Mouse (Mus musculus): ENCODE measurements around the gene H2-M5. TPM values are rescaled to one million over a fixed set of nuclear protein-coding genes. Genes with fewer than 3 reads are reported as not detected.

The H2-M5 gene
- polyA plus RNA-seq, 1 experiment from 2014 or later, result 0.39 TPM

DNA sequence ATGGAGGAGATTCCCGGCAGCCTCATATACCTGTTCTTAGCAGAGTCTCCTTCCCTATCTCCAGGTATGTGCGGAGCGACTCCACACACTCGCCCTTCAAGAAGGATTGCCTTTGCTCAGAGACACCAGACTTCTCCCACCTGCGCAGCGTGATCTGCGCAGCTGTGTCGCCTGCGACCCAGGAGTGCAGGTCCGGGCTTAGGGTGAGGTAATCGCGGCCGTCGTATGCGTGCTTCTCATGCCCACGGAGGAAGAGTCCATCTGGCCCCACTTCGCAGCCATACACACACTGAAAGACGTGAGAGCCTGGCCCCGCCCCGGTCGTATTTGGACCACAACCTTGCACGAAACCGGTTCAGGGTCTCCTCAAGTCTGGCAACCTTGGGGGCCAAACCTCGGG, 862 bp downstream of the H2-M5 start:
- WGBS, result 5% methylated on average over 24 of the region's 24 CpGs
- Histone ChIP-seq H3K9ac (replicated peaks; ENCODE audit: low read length) (no peak overlapping the region), H3K4me3 (ENCODE audit: low read depth, low read length) (no peak overlapping the region), H3K27ac (replicated peaks; ENCODE audit: low read depth, low read length) (no peak overlapping the region), H3K9me3 (replicated peaks; ENCODE audit: control insufficient read depth, low read length) (no peaks in the 10 kb centered on the region), H3K27me3 (ENCODE audit: control insufficient read depth, insufficient read depth, low read length) (peaks cover 9% of the 10 kb centered on the region), H3K4me2 (ENCODE audit: low read depth, low read length) (no peak overlapping the region), H3K4me1 (ENCODE audit: control insufficient read depth, insufficient read depth, low read length) (no peaks in the 10 kb centered on the region), H3K36me3 (replicated peaks; ENCODE audit: control insufficient read depth, insufficient read depth, low read depth, low read length) (no peaks in the 10 kb centered on the region)
- no peak for DNase-seq (ENCODE audit: low spot score)
- ATAC-seq (replicated peaks; ENCODE audit: insufficient number of reproducible peaks, low FRiP score, low TSS enrichment, low read depth), result no peak

DNA sequence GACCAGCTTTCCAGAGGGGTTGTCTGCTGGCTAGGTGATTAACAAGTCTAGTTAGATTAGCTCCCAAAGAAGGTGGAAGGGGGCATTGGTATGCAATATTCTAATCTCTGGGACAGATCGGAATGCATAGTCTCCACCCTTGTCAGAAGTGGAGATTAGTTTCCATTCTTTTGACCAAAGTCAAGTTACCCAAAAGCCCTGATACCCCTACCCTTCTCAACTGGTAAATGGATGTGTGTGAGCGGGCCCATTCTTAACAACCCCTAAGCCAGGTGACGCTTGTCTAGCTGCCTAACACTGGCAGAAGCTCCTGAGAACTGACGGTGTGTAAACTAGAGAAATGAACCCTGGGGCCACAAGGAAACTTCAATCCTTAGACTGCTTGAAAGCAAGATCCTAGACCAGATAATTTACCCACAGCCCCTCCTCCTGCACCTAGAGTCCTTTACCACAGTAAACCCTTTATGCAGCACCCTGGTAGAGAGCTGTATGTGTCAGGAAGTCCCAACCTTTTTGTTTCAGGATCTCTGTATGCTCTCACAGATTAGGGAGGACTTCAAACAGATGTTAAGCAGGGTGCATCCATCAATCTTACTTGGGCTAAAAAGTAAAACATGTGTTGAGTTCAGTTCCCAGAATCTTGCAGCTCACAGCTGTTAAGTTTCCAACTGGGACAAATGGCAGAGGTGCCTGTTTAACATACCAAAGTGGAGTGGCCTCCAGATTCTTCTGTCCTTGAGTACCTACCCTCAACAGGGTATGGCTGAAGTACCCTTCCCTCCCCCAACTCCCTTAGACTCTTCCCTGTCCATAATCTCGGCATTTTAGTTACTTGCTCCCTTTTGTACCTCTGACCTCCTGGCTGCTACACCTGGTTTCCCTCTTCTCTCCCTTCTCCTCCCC, 6.8 kb downstream of the H2-M5 start:
- Histone ChIP-seq H3K27me3 (ENCODE audit: control insufficient read depth, insufficient read depth, low read length) (no peaks in the 10 kb centered on the region), H3K27ac (replicated peaks; ENCODE audit: low read depth, low read length) (no peak overlapping the region), H3K36me3 (replicated peaks; ENCODE audit: control insufficient read depth, insufficient read depth, low read depth, low read length) (no peaks in the 10 kb centered on the region), H3K4me1 (ENCODE audit: control insufficient read depth, insufficient read depth, low read length) (no peaks in the 10 kb centered on the region), H3K4me3 (ENCODE audit: low read depth, low read length) (no peak overlapping the region), H3K4me2 (ENCODE audit: low read depth, low read length) (no peak overlapping the region), H3K9me3 (replicated peaks; ENCODE audit: control insufficient read depth, low read length) (no peaks in the 10 kb centered on the region), H3K9ac (replicated peaks; ENCODE audit: low read length) (no peak overlapping the region)
- ATAC-seq (replicated peaks; ENCODE audit: insufficient number of reproducible peaks, low FRiP score, low TSS enrichment, low read depth) (no peak), DNase-seq (ENCODE audit: low spot score) (no peak)
- WGBS, result 28% methylated on average over 5 of the region's 5 CpGs

DNA sequence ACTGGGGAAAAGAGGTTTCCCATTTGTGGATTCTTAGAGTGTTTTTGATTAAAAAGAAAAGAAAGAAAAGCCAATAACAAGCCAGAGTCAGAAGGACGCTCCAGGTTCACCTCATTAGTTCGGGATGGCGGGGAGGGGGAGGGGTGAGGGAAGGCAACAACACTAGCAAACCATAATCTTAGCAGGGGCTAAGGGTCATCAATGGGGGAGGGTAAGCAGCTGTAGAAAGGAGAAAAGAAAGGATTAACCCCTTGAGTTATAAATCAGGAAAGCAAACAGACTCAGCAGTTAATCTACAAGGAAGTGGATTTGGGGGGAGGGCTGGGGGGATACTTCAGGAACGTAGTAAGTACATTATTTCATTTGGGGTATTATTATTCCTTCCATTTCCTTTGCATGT, 7.5 kb downstream of the H2-M5 start:
- H3K9me3 ChIP-seq (replicated peaks; ENCODE audit: control insufficient read depth, low read length), result no peaks in the 10 kb centered on the region
- WGBS, result 6% methylated on average over 4 of the region's 4 CpGs
- H3K4me3 ChIP-seq (ENCODE audit: low read depth, low read length), result no peak overlapping the region
- H3K4me1 ChIP-seq (ENCODE audit: control insufficient read depth, insufficient read depth, low read length), result no peaks in the 10 kb centered on the region
- no peaks in the 10 kb centered on the region for H3K27me3 ChIP-seq (ENCODE audit: control insufficient read depth, insufficient read depth, low read length)
- ATAC-seq (replicated peaks; ENCODE audit: insufficient number of reproducible peaks, low FRiP score, low TSS enrichment, low read depth), result no peak
- no peak overlapping the region for H3K27ac ChIP-seq (replicated peaks; ENCODE audit: low read depth, low read length)
- DNase-seq (ENCODE audit: low spot score), result no peak
- no peak overlapping the region; the same call in 1 of the 2 replicates for H3K4me2 ChIP-seq (ENCODE audit: low read depth, low read length)
- H3K9ac ChIP-seq (replicated peaks; ENCODE audit: low read length), result no peak overlapping the region
- no peaks in the 10 kb centered on the region for H3K36me3 ChIP-seq (replicated peaks; ENCODE audit: control insufficient read depth, insufficient read depth, low read depth, low read length)

DNA sequence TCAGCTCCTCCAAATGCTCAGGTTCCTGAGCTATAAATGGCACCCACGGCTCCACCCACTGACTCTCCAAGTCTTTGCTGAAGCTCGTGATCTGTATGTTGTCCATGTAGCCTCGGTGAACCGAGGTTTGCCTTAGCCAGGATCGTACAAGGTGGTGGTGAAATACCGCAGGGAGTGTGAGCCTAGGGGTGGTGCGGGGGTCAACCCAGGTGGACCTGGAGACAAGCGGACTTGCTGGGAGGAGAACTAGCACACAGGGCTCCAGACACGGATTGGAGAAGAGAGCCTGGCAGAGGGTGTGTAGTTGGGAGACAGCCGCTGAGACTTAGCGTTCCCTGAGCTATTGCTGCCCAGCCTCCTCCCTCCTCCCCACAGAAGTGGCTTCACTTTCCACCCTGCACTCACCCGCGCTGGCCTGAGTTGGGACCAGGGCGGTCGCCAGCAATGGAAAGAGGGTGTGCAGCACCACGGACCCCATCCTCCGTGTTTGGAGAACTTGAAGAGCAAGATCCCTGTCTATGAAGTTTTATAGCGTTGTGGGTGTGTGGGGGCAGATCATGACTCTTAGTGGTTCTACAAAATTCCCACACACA, 8.0 kb downstream of the H2-M5 start, which contains the start of gene 2410137M14Rik:
Gene 2410137M14Rik, minus strand, starts transcription at position 17 of the 593 bp plus-strand sequence.
- H3K36me3 ChIP-seq (replicated peaks; ENCODE audit: control insufficient read depth, insufficient read depth, low read depth, low read length), result no peaks in the 10 kb centered on the region
- H3K9me3 ChIP-seq (replicated peaks; ENCODE audit: control insufficient read depth, low read length), result no peaks in the 10 kb centered on the region
- no peak within 1 kb of the TSS for H3K4me3 ChIP-seq (ENCODE audit: low read depth, low read length)
- DNase-seq (ENCODE audit: low spot score), result no peak
- 13% methylated on average over 18 of the region's 18 CpGs for WGBS
- ATAC-seq (replicated peaks; ENCODE audit: insufficient number of reproducible peaks, low FRiP score, low TSS enrichment, low read depth), result no peak
- H3K27me3 ChIP-seq (ENCODE audit: control insufficient read depth, insufficient read depth, low read length), result no peaks in the 10 kb centered on the region
- H3K4me2 ChIP-seq (ENCODE audit: low read depth, low read length), result peak within 1 kb of the TSS; percentile 27; the same call in 1 of the 2 replicates
- no peak within 1 kb of the TSS for H3K27ac ChIP-seq (replicated peaks; ENCODE audit: low read depth, low read length)
- H3K9ac ChIP-seq (replicated peaks; ENCODE audit: low read length), result no peak within 1 kb of the TSS
- no peaks in the 10 kb centered on the region for H3K4me1 ChIP-seq (ENCODE audit: control insufficient read depth, insufficient read depth, low read length)

DNA sequence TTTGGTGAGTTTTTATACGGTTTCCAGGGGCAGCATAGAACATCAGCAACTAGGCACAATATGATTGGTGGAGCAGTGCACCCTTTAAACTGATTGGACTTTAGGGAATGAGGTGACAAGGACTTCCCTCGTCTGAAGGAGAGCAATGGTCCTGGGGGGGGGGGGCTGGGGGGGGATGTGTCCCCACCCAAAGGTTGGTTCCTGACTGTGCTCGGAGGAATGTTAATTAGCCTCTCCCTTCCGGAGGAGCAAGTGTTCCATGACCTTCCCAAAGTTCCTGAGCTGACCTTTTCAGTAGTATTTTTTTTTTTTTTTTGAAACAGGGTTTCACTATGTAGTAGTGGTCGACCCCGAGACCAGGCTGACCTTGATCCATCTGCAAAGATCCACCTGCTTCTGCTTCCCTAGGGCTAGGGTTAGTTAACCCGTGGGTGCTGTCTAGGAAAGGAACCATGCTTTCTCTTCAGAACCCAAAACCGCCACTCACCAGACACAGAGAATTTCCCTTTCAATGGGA, 16.0 kb downstream of the H2-M5 start:
- Histone ChIP-seq H3K4me3 (ENCODE audit: low read depth, low read length) (no peak overlapping the region), H3K4me1 (ENCODE audit: control insufficient read depth, insufficient read depth, low read length) (no peaks in the 10 kb centered on the region), H3K27ac (replicated peaks; ENCODE audit: low read depth, low read length) (no peak overlapping the region), H3K27me3 (ENCODE audit: control insufficient read depth, insufficient read depth, low read length) (no peaks in the 10 kb centered on the region), H3K4me2 (ENCODE audit: low read depth, low read length) (no peak overlapping the region), H3K9ac (replicated peaks; ENCODE audit: low read length) (no peak overlapping the region), H3K36me3 (replicated peaks; ENCODE audit: control insufficient read depth, insufficient read depth, low read depth, low read length) (no peaks in the 10 kb centered on the region), H3K9me3 (replicated peaks; ENCODE audit: control insufficient read depth, low read length) (no peaks in the 10 kb centered on the region)
- ATAC-seq (replicated peaks; ENCODE audit: insufficient number of reproducible peaks, low FRiP score, low TSS enrichment, low read depth) (no peak), DNase-seq (ENCODE audit: low spot score) (no peak)
- WGBS, result 61% methylated on average over 8 of the region's 8 CpGs

DNA sequence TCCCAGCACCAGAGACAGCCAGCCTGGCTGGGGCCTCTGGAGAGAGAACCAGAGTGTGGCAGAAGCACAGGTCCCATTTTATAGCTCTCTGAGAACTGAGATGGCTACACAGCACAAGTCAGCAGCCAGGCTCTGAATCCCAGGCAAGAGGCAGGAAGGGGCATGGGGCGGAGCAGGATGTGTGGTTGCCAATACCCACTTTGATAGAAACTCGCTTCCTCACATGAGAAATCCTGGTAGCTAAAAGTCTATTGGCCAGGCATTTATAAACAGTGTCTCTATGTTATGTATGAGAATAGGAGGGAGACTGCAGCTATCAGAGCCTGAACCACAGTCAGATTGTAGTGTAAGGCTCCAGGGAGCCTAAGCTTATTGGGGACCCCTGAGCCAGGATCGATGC, 16.5 kb downstream of the H2-M5 start:
- 83% methylated on average over 3 of the region's 3 CpGs for WGBS

DNA sequence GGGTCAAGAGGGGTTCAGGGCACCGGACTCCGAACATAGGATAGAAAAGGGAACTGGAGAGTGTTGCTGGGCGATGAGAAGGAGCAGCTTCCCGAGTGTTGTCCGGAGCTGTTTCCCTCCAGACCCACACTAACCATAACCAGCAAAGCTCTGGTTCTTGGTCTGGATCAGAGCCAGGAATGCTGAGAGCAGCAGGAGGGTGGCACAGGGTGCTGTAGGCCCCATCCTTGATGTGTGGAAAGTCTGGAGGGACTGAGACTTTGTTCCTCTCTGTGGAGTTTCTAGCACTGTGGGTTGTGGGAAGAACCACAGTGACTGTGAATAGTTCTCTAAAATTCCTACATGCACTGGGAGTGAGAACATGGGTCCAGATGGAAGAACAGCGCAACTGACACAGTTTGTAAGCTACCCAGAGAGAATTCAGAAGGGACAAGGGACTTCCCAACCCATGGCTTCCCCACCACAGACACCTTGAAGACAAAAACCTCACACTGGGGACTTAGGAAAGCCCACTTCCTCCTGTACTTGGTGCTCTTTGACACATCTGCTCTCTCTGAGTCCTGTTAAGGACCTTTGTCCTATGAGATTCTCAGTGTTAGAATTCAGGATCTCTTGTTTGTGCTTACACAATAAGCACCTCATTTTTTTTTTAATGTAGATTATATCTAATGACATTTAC, 18.0 kb downstream of the H2-M5 start:
- Histone ChIP-seq H3K27me3 (ENCODE audit: control insufficient read depth, insufficient read depth, low read length) (no peaks in the 10 kb centered on the region), H3K9ac (replicated peaks; ENCODE audit: low read length) (no peak overlapping the region), H3K4me3 (ENCODE audit: low read depth, low read length) (no peak overlapping the region), H3K4me1 (ENCODE audit: control insufficient read depth, insufficient read depth, low read length) (no peaks in the 10 kb centered on the region), H3K36me3 (replicated peaks; ENCODE audit: control insufficient read depth, insufficient read depth, low read depth, low read length) (no peaks in the 10 kb centered on the region), H3K9me3 (replicated peaks; ENCODE audit: control insufficient read depth, low read length) (no peaks in the 10 kb centered on the region), H3K4me2 (ENCODE audit: low read depth, low read length) (no peak overlapping the region), H3K27ac (replicated peaks; ENCODE audit: low read depth, low read length) (no peak overlapping the region)
- ATAC-seq (replicated peaks; ENCODE audit: insufficient number of reproducible peaks, low FRiP score, low TSS enrichment, low read depth) (no peak), DNase-seq (ENCODE audit: low spot score) (no peak)
- 84% methylated on average over 6 of the region's 6 CpGs for WGBS

More for the DNA sequence above, 16.5 kb downstream of the H2-M5 start:
- Histone ChIP-seq H3K9ac (replicated peaks; ENCODE audit: low read length) (no peak overlapping the region), H3K9me3 (replicated peaks; ENCODE audit: control insufficient read depth, low read length) (no peaks in the 10 kb centered on the region), H3K27me3 (ENCODE audit: control insufficient read depth, insufficient read depth, low read length) (no peaks in the 10 kb centered on the region), H3K27ac (replicated peaks; ENCODE audit: low read depth, low read length) (no peak overlapping the region), H3K4me1 (ENCODE audit: control insufficient read depth, insufficient read depth, low read length) (no peaks in the 10 kb centered on the region), H3K36me3 (replicated peaks; ENCODE audit: control insufficient read depth, insufficient read depth, low read depth, low read length) (no peaks in the 10 kb centered on the region), H3K4me3 (ENCODE audit: low read depth, low read length) (no peak overlapping the region), H3K4me2 (ENCODE audit: low read depth, low read length) (no peak overlapping the region)
- DNase-seq (ENCODE audit: low spot score) (no peak), ATAC-seq (replicated peaks; ENCODE audit: insufficient number of reproducible peaks, low FRiP score, low TSS enrichment, low read depth) (no peak)

Measured in embryonic facial prominence, embryonic 11.5 days (tissue).